In genomic region chr16:54091061-54091765, GRCm38 (mm10) we compare ENCODE assay signal across 15 mouse cellular contexts.
"Had no signal": no experiment of that assay in that cellular context is flagged by ENCODE, and none has a peak within 500 bp of the region (broad histone marks: within the 10 kb centered on the region; RNA-seq: fewer than 3 reads in every experiment).

No protein-coding gene starts in this region.

- H3K4me1 ChIP-seq: megakaryocyte, embryonic 14.5 days; midbrain, embryonic 13.5 days; midbrain, embryonic 15.5 days; neural tube, embryonic 12.5 days; stomach, embryonic 15.5 days had no signal

- H3K36me3 ChIP-seq: midbrain, embryonic 13.5 days; midbrain, embryonic 15.5 days; neural tube, embryonic 12.5 days; stomach, embryonic 15.5 days had no signal

- H3K9ac ChIP-seq: lung, embryonic 14.5 days; midbrain, embryonic 13.5 days; midbrain, embryonic 15.5 days; neural tube, embryonic 12.5 days; stomach, embryonic 15.5 days had no signal

- H3K4me3 ChIP-seq: megakaryocyte, embryonic 14.5 days; midbrain, embryonic 13.5 days; midbrain, embryonic 15.5 days; neural tube, embryonic 12.5 days; stomach, embryonic 15.5 days had no signal

- H3K9me3 ChIP-seq: megakaryocyte, embryonic 14.5 days; midbrain, embryonic 13.5 days; midbrain, embryonic 15.5 days; neural tube, embryonic 12.5 days; stomach, embryonic 15.5 days had no signal

- H3K27ac ChIP-seq: midbrain, embryonic 13.5 days; midbrain, embryonic 15.5 days; neural tube, embryonic 12.5 days; stomach, embryonic 15.5 days; stomach, postnatal 0 days had no signal

- DNase-seq: lung, adult 18-20 months; lung, embryonic 14.5 days; lung, postnatal 10 days; lung, postnatal 4 days; right cerebral cortex, postnatal 14 days; thymus, adult 2 months; thymus, postnatal 25 days; thymus, postnatal 4 days had no signal

- ATAC-seq: midbrain, embryonic 13.5 days; midbrain, embryonic 15.5 days had no signal

- H3K4me2 ChIP-seq: lung, embryonic 14.5 days; midbrain, embryonic 11.5 days; midbrain, embryonic 13.5 days; midbrain, embryonic 15.5 days; neural tube, embryonic 12.5 days; stomach, embryonic 15.5 days had no signal

- H3K27me3 ChIP-seq: megakaryocyte, embryonic 14.5 days; midbrain, embryonic 13.5 days; midbrain, embryonic 15.5 days; neural tube, embryonic 12.5 days; stomach, embryonic 15.5 days had no signal
